Mouse (Mus musculus) liver, embryonic 14.5 days (tissue): ENCODE results near the gene Samd4.

Source experiments
- CTCF ChIP-seq: IDR thresholded peaks from 2 replicates; pipeline ENCODE4 v1.5.1; 2016; ENCODE audit warnings: antibody characterized with exemption, low read depth, control low read depth
- EP300 ChIP-seq: IDR thresholded peaks from 2 replicates; pipeline ENCODE4 v1.6.1; 2016; ENCODE audit warnings: antibody characterized with exemption, low read depth

- TF ChIP-seq CTCF: no peak
- TF ChIP-seq EP300: no peak
Measured at GRCm38 (mm10) chr14:47053101-47053500, 170.4 kb downstream of the Samd4 start.
